Mouse (Mus musculus) liver, postnatal 0 days (tissue): ENCODE measurements at regions not wholly inside any gene's neighbourhood (a gene's known extent, or its start where the extent isn't known, plus 50 kb on each side); places are given as distances from the start of the nearest gene placed in this dataset.

Source experiments
- CTCF ChIP-seq: sonication (generic); IDR thresholded peaks from 2 replicates; pipeline ENCODE4 v1.5.1; 2016; ENCODE audit warnings: antibody characterized with exemption, low read depth
- EP300 ChIP-seq: IDR thresholded peaks from 2 replicates; pipeline ENCODE4 v1.6.1; 2016; ENCODE audit warnings: antibody characterized with exemption, low read depth, mild to moderate bottlenecking

DNA sequence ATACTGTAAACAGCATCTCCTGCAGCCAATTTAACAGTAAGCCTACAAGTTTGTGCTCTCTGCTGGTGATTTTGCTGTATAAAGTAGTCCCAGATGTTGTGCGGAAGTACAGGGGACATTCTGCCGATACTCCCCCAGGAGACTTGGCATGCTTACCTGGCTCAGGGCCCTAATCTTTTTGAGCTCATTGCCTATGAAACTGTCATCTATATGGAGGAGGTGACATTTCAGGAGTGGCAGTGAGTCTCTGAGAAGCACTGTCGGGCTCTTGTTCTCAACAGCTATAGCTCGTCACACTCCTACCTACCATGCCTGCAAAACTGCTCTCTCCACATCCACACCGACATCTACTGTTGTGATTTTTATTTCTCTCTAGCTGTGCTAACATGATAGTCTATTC lies 439.7 kb downstream of the Matn1 start:
- no peak for TF ChIP-seq CTCF
- no peak for TF ChIP-seq EP300
